Comparison of ENCODE assay signal across 12 mouse cellular contexts in the genomic region with DNA sequence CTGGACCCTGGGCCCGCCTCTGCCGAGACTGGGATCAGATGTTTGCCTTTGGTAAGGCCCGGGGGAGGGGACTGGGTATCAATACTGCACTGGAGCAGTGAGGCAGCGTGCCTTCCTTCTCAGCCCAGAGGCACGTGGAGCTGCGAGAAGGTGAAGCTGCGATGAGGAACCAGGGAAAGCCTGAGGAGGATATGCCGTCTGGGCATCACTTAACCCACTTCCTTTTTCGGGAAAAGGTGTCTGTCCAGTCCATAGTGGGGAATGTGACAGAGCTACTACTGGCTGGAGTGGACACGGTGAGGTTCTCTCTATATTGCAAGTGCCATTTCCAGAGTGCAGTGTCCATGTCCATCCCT. TPM values are rescaled to one million over a fixed set of nuclear protein-coding genes. Genes with fewer than 3 reads are reported as not detected.
DNase-seq lines count a peak whose midpoint lies in the region; ATAC-seq and TF ChIP-seq lines count a peak whose summit lies in the region.
"Had no signal": no experiment of that assay in that cellular context is flagged by ENCODE, and none has a peak within 500 bp of the region (broad histone marks: within the 10 kb centered on the region; RNA-seq: fewer than 3 reads in every experiment).

No protein-coding gene starts in this region.

- no peaks in the 10 kb centered on the region; the same call in none of the 2 replicates for H3K36me3 ChIP-seq in kidney, embryonic 14.5 days (ENCODE audit: control insufficient read depth, insufficient read depth, low read length)
- H3K36me3 ChIP-seq in kidney, adult 2 months (ENCODE audit: control insufficient read depth, insufficient read depth, low read length): no peaks in the 10 kb centered on the region
- H3K36me3 ChIP-seq in neural tube, embryonic 14.5 days (ENCODE audit: control insufficient read depth, insufficient read depth, low read length): 0 out of 2 replicates have a peak, but pooled peaks cover 8% of the 10 kb centered on the region
- peaks cover 28% of the 10 kb centered on the region for H3K36me3 ChIP-seq in limb, embryonic 13.5 days

- TF ChIP-seq POLR2A in kidney, adult 2 months (IDR thresholded peaks at IDR 0.05; ENCODE audit: low read depth, low read length): no peak

- H3K9ac ChIP-seq in kidney, embryonic 14.5 days (ENCODE audit: low read depth, low read length): no peak overlapping the region
- H3K9ac ChIP-seq in neural tube, embryonic 14.5 days (replicated peaks; ENCODE audit: low read depth, low read length): no peak overlapping the region
- no peak overlapping the region for H3K9ac ChIP-seq in limb, embryonic 13.5 days

- H3K4me1 ChIP-seq in kidney, embryonic 14.5 days (ENCODE audit: control insufficient read depth, insufficient read depth, low read length): peaks cover 9% of the 10 kb centered on the region; the same call in 1 of the 2 replicates
- H3K4me1 ChIP-seq in kidney, adult 2 months (ENCODE audit: control insufficient read depth, insufficient read depth, low read length): peaks cover 8% of the 10 kb centered on the region; the same call in 1 of the 2 replicates
- no peaks in the 10 kb centered on the region for H3K4me1 ChIP-seq in neural tube, embryonic 14.5 days (ENCODE audit: control insufficient read depth, insufficient read depth, low read length)
- peaks cover 28% of the 10 kb centered on the region for H3K4me1 ChIP-seq in limb, embryonic 13.5 days

- 0 out of 2 replicates have a peak, but pooled peaks have one; percentile 33 for ATAC-seq in kidney, embryonic 14.5 days (ENCODE audit: low FRiP score, low TSS enrichment)
- 0 out of 2 replicates have a peak, but pooled peaks have one; percentile 23 for ATAC-seq in neural tube, embryonic 14.5 days (ENCODE audit: low read depth)
- ATAC-seq in limb, embryonic 13.5 days (ENCODE audit: low FRiP score, low read depth): no peak
- ATAC-seq: hindbrain, embryonic 16.5 days; Patski had no signal

- H3K27ac ChIP-seq in kidney, embryonic 14.5 days (ENCODE audit: low read depth, low read length): no peak overlapping the region
- H3K27ac ChIP-seq in kidney, adult 2 months (ENCODE audit: insufficient read depth, low read depth, low read length): no peak overlapping the region
- H3K27ac ChIP-seq in neural tube, embryonic 14.5 days (ENCODE audit: low read depth, low read length): no peak overlapping the region
- no peak overlapping the region for H3K27ac ChIP-seq in limb, embryonic 13.5 days
- H3K27ac ChIP-seq: heart, adult 2 months had no signal

- H3K4me2 ChIP-seq in kidney, embryonic 14.5 days (replicated peaks; ENCODE audit: low read depth, low read length): no peak overlapping the region
- H3K4me2 ChIP-seq in neural tube, embryonic 14.5 days (ENCODE audit: low read depth, low read length): no peak overlapping the region
- H3K4me2 ChIP-seq in limb, embryonic 13.5 days (replicated peaks): peak overlapping the region; percentile 47; the same call in 1 of the 2 replicates

- H3K4me3 ChIP-seq in kidney, embryonic 14.5 days (ENCODE audit: low read length): no peak overlapping the region
- no peak overlapping the region for H3K4me3 ChIP-seq in kidney, adult 2 months (ENCODE audit: insufficient read depth, low read depth, low read length)
- H3K4me3 ChIP-seq in neural tube, embryonic 14.5 days (ENCODE audit: low read depth, low read length): no peak overlapping the region
- peak overlapping the region; percentile 20; the same call in 1 of the 2 replicates for H3K4me3 ChIP-seq in limb, embryonic 13.5 days
- H3K4me3 ChIP-seq: heart, adult 2 months had no signal

- peaks cover 32% of the 10 kb centered on the region for H3K27me3 ChIP-seq in kidney, embryonic 14.5 days (ENCODE audit: control insufficient read depth, insufficient read depth, low read length)
- H3K27me3 ChIP-seq in kidney, adult 2 months (replicated peaks; ENCODE audit: control insufficient read depth, insufficient read depth, low read length): no peaks in the 10 kb centered on the region
- H3K27me3 ChIP-seq in neural tube, embryonic 14.5 days (ENCODE audit: control insufficient read depth, insufficient read depth, low read length): peaks cover 30% of the 10 kb centered on the region
- H3K27me3 ChIP-seq in limb, embryonic 13.5 days: peaks cover 73% of the 10 kb centered on the region
- H3K27me3 ChIP-seq: Patski had no signal

- DNase-seq in kidney, adult 2 months: no peak
- DNase-seq in neural tube, embryonic 10.5 days (ENCODE audit: extremely low spot score, low spot score): no peak
- DNase-seq in adrenal gland, postnatal 14 days: no peak
- DNase-seq in adipocyte (ENCODE audit: low spot score): no peak
- DNase-seq: adrenal gland, adult 8-10 months; heart, adult 2 months; lung, postnatal 10 days had no signal

- 20% methylated on average over 10 of the region's 10 CpGs for WGBS in kidney, embryonic 14.5 days
- 15% methylated on average over 10 of the region's 10 CpGs for WGBS in kidney, adult 2 months
- WGBS in neural tube, embryonic 14.5 days: 17% methylated on average over 10 of the region's 10 CpGs
- 18% methylated on average over 10 of the region's 10 CpGs for WGBS in limb, embryonic 13.5 days

- TF ChIP-seq CTCF in kidney, adult 2 months (conservative IDR thresholded peaks at IDR 0.05; ENCODE audit: insufficient read depth, insufficient read length, low read depth, low read length): no peak

- no peaks in the 10 kb centered on the region for H3K9me3 ChIP-seq in kidney, embryonic 14.5 days (ENCODE audit: control insufficient read depth, low read length)
- H3K9me3 ChIP-seq in neural tube, embryonic 14.5 days (ENCODE audit: control insufficient read depth, low read length): no peaks in the 10 kb centered on the region
- H3K9me3 ChIP-seq in limb, embryonic 13.5 days: no peaks in the 10 kb centered on the region

RNA-seq across cellular contexts. Expression of a gene that starts 2.0 kb away (rescaled TPM):
- 0.36 and 0.41 TPM in 2 replicates for polyA plus RNA-seq in kidney, embryonic 14.5 days (2014; fragmentation: Nextera tagmentation; extraction: Ambion mirVana)
- polyA plus RNA-seq in kidney, adult 2 months (2012; rRNA removed): 13.5 and 14.3 TPM in 2 replicates
- 0.14 TPM in 1 of 2 replicates, not detected in the other for polyA plus RNA-seq in neural tube, embryonic 14.5 days (2014; fragmentation: Nextera tagmentation; extraction: Ambion mirVana)
- 0.10 and 0.15 TPM in 2 replicates for polyA plus RNA-seq in limb, embryonic 13.5 days (2015; fragmentation: Nextera tagmentation; extraction: Ambion mirVana)
- 0.26 and 0.41 TPM in 2 replicates for total RNA-seq in adrenal gland, postnatal 14 days (2021)

RNA-seq across cellular contexts. Expression of a gene that starts 8.8 kb away (rescaled TPM):
- polyA plus RNA-seq in kidney, embryonic 14.5 days (2014; fragmentation: Nextera tagmentation; extraction: Ambion mirVana): 0.39 and 0.89 TPM in 2 replicates
- 2.4 and 3.1 TPM in 2 replicates for polyA plus RNA-seq in kidney, adult 2 months (2012; rRNA removed)
- polyA plus RNA-seq in neural tube, embryonic 14.5 days (2014; fragmentation: Nextera tagmentation; extraction: Ambion mirVana): 0.15 and 0.21 TPM in 2 replicates
- 1.0 and 1.1 TPM in 2 replicates for polyA plus RNA-seq in limb, embryonic 13.5 days (2015; fragmentation: Nextera tagmentation; extraction: Ambion mirVana)
- total RNA-seq in adrenal gland, postnatal 14 days (2021): 0.15 and 0.23 TPM in 2 replicates
- total RNA-seq: heart, adult 2 months had no signal

RNA-seq across cellular contexts. Expression of a gene that starts 8.9 kb away (rescaled TPM):
- polyA plus RNA-seq in kidney, embryonic 14.5 days (2014; fragmentation: Nextera tagmentation; extraction: Ambion mirVana): 69.5 and 78.1 TPM in 2 replicates
- polyA plus RNA-seq in kidney, adult 2 months (2012; rRNA removed): 24.5 and 27.5 TPM in 2 replicates
- polyA plus RNA-seq in neural tube, embryonic 14.5 days (2014; fragmentation: Nextera tagmentation; extraction: Ambion mirVana): 24.1 and 24.6 TPM in 2 replicates
- polyA plus RNA-seq in limb, embryonic 13.5 days (2015; fragmentation: Nextera tagmentation; extraction: Ambion mirVana): 65.5 and 66.9 TPM in 2 replicates
- 12.4 and 18.1 TPM in 2 replicates for total RNA-seq in adrenal gland, postnatal 14 days (2021)

RNA-seq across cellular contexts. Expression of a gene that starts 9.9 kb away (rescaled TPM):
- polyA plus RNA-seq in kidney, embryonic 14.5 days (2014; fragmentation: Nextera tagmentation; extraction: Ambion mirVana): 1.5 and 2.6 TPM in 2 replicates
- polyA plus RNA-seq in kidney, adult 2 months (2012; rRNA removed): 13.1 and 15.3 TPM in 2 replicates
- polyA plus RNA-seq in neural tube, embryonic 14.5 days (2014; fragmentation: Nextera tagmentation; extraction: Ambion mirVana): 9.7 and 13.2 TPM in 2 replicates
- 1.5 and 1.8 TPM in 2 replicates for polyA plus RNA-seq in limb, embryonic 13.5 days (2015; fragmentation: Nextera tagmentation; extraction: Ambion mirVana)
- total RNA-seq in adrenal gland, postnatal 14 days (2021): 6.2 and 8.0 TPM in 2 replicates

RNA-seq across cellular contexts. Expression of a gene that starts 13.2 kb away (rescaled TPM):
- polyA plus RNA-seq in kidney, embryonic 14.5 days (2014; fragmentation: Nextera tagmentation; extraction: Ambion mirVana): 2,221 and 2,763 TPM in 2 replicates
- polyA plus RNA-seq in kidney, adult 2 months (2012; rRNA removed): 195 and 216 TPM in 2 replicates
- polyA plus RNA-seq in neural tube, embryonic 14.5 days (2014; fragmentation: Nextera tagmentation; extraction: Ambion mirVana): 657 and 756 TPM in 2 replicates
- 2,027 and 2,061 TPM in 2 replicates for polyA plus RNA-seq in limb, embryonic 13.5 days (2015; fragmentation: Nextera tagmentation; extraction: Ambion mirVana)
- total RNA-seq in adrenal gland, postnatal 14 days (2021): 242 and 253 TPM in 2 replicates

Comparison
In these comparisons a context has a peak if more than half of its experiments do, and no peak if none do; other contexts are left out.
1. RNA of a gene that starts 2.0 kb away (polyA plus RNA-seq): 13.5 to 14.3 TPM in kidney, adult 2 months; 0.36 to 0.41 TPM in kidney, embryonic 14.5 days, 0.10 to 0.15 TPM in limb, embryonic 13.5 days and 0.14 TPM in neural tube, embryonic 14.5 days; every median in the first group is over 10 times any median in the second.